8 mouse cellular contexts compared by ENCODE assay signal in the genomic region with DNA sequence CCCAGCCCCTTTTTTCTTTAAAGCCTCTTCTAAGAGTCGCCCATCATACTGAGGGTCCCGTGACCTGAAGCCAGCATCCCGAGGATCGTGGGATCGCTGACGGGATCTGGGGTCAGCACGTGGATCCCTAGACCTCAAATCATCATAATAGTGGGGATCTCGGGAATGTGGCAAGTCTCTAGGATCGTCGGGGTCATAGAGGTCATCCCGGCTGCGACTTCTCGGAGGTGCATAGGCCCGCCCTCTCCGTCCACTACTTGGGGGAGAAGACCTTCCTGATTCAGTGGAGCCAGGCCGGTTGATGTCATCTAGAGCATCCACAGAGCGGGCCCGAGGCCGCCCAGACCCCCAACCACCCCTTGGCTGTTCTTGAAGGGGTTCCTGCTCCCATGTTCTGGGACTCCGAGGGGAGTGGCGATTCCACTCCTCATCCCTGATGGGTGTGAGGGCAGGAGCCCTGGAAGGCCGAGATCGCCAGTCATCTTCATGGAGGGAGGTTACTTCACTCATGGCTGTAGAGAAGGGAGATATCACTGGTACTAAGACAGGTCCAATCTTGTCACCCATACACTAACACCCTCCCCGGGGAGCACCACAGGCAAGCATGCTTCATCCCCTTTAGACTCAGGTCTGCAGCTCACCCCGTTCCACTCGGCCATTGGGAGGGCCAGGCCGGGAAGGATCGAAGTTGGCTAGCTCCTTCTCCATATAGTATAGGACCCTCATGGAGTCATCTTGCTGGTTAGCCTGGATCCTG. TPM values are rescaled to one million over a fixed set of nuclear protein-coding genes. Genes with fewer than 3 reads are reported as not detected.
DNase-seq lines count a peak whose midpoint lies in the region; ATAC-seq lines count a peak whose summit lies in the region.
"Had no signal": no experiment of that assay in that cellular context is flagged by ENCODE, and none has a peak within 500 bp of the region (broad histone marks: within the 10 kb centered on the region; RNA-seq: fewer than 3 reads in every experiment).

No protein-coding gene starts in this region.

- H3K4me2 ChIP-seq in embryonic facial prominence, embryonic 11.5 days (ENCODE audit: low read depth, low read length) = peak overlapping the region; percentile 54
- peak overlapping the region; percentile 65 for H3K4me2 ChIP-seq in intestine, embryonic 15.5 days (replicated peaks)
- H3K4me2 ChIP-seq in midbrain, embryonic 16.5 days (ENCODE audit: low read length) = peak overlapping the region; percentile 87

- no peak for DNase-seq in embryonic facial prominence, embryonic 11.5 days (ENCODE audit: low spot score)
- DNase-seq in adipocyte (ENCODE audit: low spot score) = no peak
- no peak for DNase-seq in natural killer cell, adult 2 months (ENCODE audit: low spot score in 2 of 2)

- H3K27me3 ChIP-seq in megakaryocyte, embryonic 14.5 days (replicated peaks) = no peaks in the 10 kb centered on the region
- H3K27me3 ChIP-seq in embryonic facial prominence, embryonic 11.5 days (ENCODE audit: control insufficient read depth, insufficient read depth, low read length) = no peaks in the 10 kb centered on the region
- H3K27me3 ChIP-seq in intestine, embryonic 15.5 days (replicated peaks) = no peaks in the 10 kb centered on the region
- H3K27me3 ChIP-seq in midbrain, embryonic 16.5 days (ENCODE audit: control insufficient read depth, insufficient read depth, low read depth, low read length) = no peaks in the 10 kb centered on the region

- peaks cover 70% of the 10 kb centered on the region for H3K4me1 ChIP-seq in megakaryocyte, embryonic 14.5 days
- no peaks in the 10 kb centered on the region for H3K4me1 ChIP-seq in embryonic facial prominence, embryonic 11.5 days (ENCODE audit: control insufficient read depth, insufficient read depth, low read length)
- H3K4me1 ChIP-seq in intestine, embryonic 15.5 days (replicated peaks) = peaks cover 17% of the 10 kb centered on the region
- peaks cover 24% of the 10 kb centered on the region for H3K4me1 ChIP-seq in midbrain, embryonic 16.5 days (ENCODE audit: control insufficient read depth, insufficient read depth, low read length)

- WGBS in embryonic facial prominence, embryonic 11.5 days = 72% methylated on average over 28 of the region's 28 CpGs
- 69% methylated on average over 28 of the region's 28 CpGs for WGBS in intestine, embryonic 15.5 days
- WGBS in midbrain, embryonic 16.5 days = 71% methylated on average over 28 of the region's 28 CpGs

- peak overlapping the region; percentile 98 for H3K4me3 ChIP-seq in megakaryocyte, embryonic 14.5 days (replicated peaks)
- peak overlapping the region; percentile 97 for H3K4me3 ChIP-seq in embryonic facial prominence, embryonic 11.5 days (ENCODE audit: low read depth, low read length)
- H3K4me3 ChIP-seq in intestine, embryonic 15.5 days (replicated peaks) = peak overlapping the region; percentile 92
- peak overlapping the region; percentile 90 for H3K4me3 ChIP-seq in midbrain, embryonic 16.5 days (ENCODE audit: low read depth, low read length)

- H3K36me3 ChIP-seq in megakaryocyte, embryonic 14.5 days (replicated peaks; ENCODE audit: low read length) = peaks cover 42% of the 10 kb centered on the region
- H3K36me3 ChIP-seq in embryonic facial prominence, embryonic 11.5 days (replicated peaks; ENCODE audit: control insufficient read depth, insufficient read depth, low read depth, low read length) = peaks cover 7% of the 10 kb centered on the region
- peaks cover 10% of the 10 kb centered on the region for H3K36me3 ChIP-seq in intestine, embryonic 15.5 days
- H3K36me3 ChIP-seq in midbrain, embryonic 16.5 days (ENCODE audit: control insufficient read depth, insufficient read depth, low read length) = peaks cover 17% of the 10 kb centered on the region

- H3K27ac ChIP-seq in embryonic facial prominence, embryonic 11.5 days (replicated peaks; ENCODE audit: low read depth, low read length) = peak overlapping the region; percentile 97; the same call in 1 of the 2 replicates
- peak overlapping the region; percentile 99 for H3K27ac ChIP-seq in intestine, embryonic 15.5 days
- peak overlapping the region; percentile 99 for H3K27ac ChIP-seq in midbrain, embryonic 16.5 days (ENCODE audit: low read length)

- ATAC-seq in megakaryocyte, adult 5-6 weeks (ENCODE audit: poor library complexity, severe bottlenecking) = no peak
- no peak for ATAC-seq in embryonic facial prominence, embryonic 11.5 days (replicated peaks; ENCODE audit: insufficient number of reproducible peaks, low FRiP score, low TSS enrichment, low read depth)
- ATAC-seq in intestine, embryonic 15.5 days = no peak
- no peak for ATAC-seq in midbrain, embryonic 16.5 days

- H3K9ac ChIP-seq in embryonic facial prominence, embryonic 11.5 days (replicated peaks; ENCODE audit: low read length) = peak overlapping the region; percentile 99
- H3K9ac ChIP-seq in intestine, embryonic 15.5 days = peak overlapping the region; percentile 99
- H3K9ac ChIP-seq in midbrain, embryonic 16.5 days (ENCODE audit: low read depth, low read length) = peak overlapping the region; percentile 99

- H3K9me3 ChIP-seq in megakaryocyte, embryonic 14.5 days = no peaks in the 10 kb centered on the region
- no peaks in the 10 kb centered on the region for H3K9me3 ChIP-seq in embryonic facial prominence, embryonic 11.5 days (replicated peaks; ENCODE audit: control insufficient read depth, low read length)
- H3K9me3 ChIP-seq in intestine, embryonic 15.5 days = no peaks in the 10 kb centered on the region
- H3K9me3 ChIP-seq in midbrain, embryonic 16.5 days (replicated peaks; ENCODE audit: control insufficient read depth, low read length, poor library complexity, severe bottlenecking) = no peaks in the 10 kb centered on the region

RNA-seq across cellular contexts. Expression of a gene that starts 1.7 kb away (rescaled TPM):
- polyA plus RNA-seq in megakaryocyte, embryonic 14.5 days (2012; ENCODE audit: insufficient read depth, low replicate concordance) = 122 and 127 TPM in 2 replicates
- total RNA-seq in megakaryocyte, adult 5-6 weeks (2015) = 145 and 150 TPM in 2 replicates
- 193 and 226 TPM in 2 replicates for total RNA-seq in megakaryocyte, adult 5-6 weeks (2017)
- polyA plus RNA-seq in embryonic facial prominence, embryonic 11.5 days (2014; fragmentation: Nextera tagmentation; extraction: Ambion mirVana) = 21.9 and 25.9 TPM in 2 replicates
- 17.5 and 18.1 TPM in 2 replicates for polyA plus RNA-seq in intestine, embryonic 15.5 days (2015; fragmentation: Nextera tagmentation; extraction: Ambion mirVana)
- 28.6 and 29.6 TPM in 2 replicates for polyA plus RNA-seq in midbrain, embryonic 16.5 days (2015; fragmentation: Nextera tagmentation; extraction: Ambion mirVana)

RNA-seq across cellular contexts. Expression of a gene that starts 14.5 kb away (rescaled TPM):
- not detected in 2 replicates for polyA plus RNA-seq in megakaryocyte, embryonic 14.5 days (2012; ENCODE audit: insufficient read depth, low replicate concordance)
- 0.60 TPM in 1 of 2 replicates, not detected in the other for total RNA-seq in megakaryocyte, adult 5-6 weeks (2015)
- total RNA-seq in megakaryocyte, adult 5-6 weeks (2017) = not detected in 2 replicates
- polyA plus RNA-seq in embryonic facial prominence, embryonic 11.5 days (2014; fragmentation: Nextera tagmentation; extraction: Ambion mirVana) = not detected in 2 replicates
- polyA plus RNA-seq in intestine, embryonic 15.5 days (2015; fragmentation: Nextera tagmentation; extraction: Ambion mirVana) = 0.41 TPM in 1 of 2 replicates, not detected in the other
- not detected in 2 replicates for polyA plus RNA-seq in midbrain, embryonic 16.5 days (2015; fragmentation: Nextera tagmentation; extraction: Ambion mirVana)
- total RNA-seq: common myeloid progenitor, adult 5-6 weeks had no signal

RNA-seq across cellular contexts. Expression of a gene that starts 15.0 kb away (rescaled TPM):
- 2.1 TPM in 1 of 2 replicates, not detected in the other for polyA plus RNA-seq in megakaryocyte, embryonic 14.5 days (2012; ENCODE audit: insufficient read depth, low replicate concordance)
- 4.3 and 7.3 TPM in 2 replicates for total RNA-seq in megakaryocyte, adult 5-6 weeks (2015)
- total RNA-seq in megakaryocyte, adult 5-6 weeks (2017) = 4.7 and 6.1 TPM in 2 replicates
- 18.9 and 20.5 TPM in 2 replicates for polyA plus RNA-seq in embryonic facial prominence, embryonic 11.5 days (2014; fragmentation: Nextera tagmentation; extraction: Ambion mirVana)
- 146 and 163 TPM in 2 replicates for polyA plus RNA-seq in intestine, embryonic 15.5 days (2015; fragmentation: Nextera tagmentation; extraction: Ambion mirVana)
- polyA plus RNA-seq in midbrain, embryonic 16.5 days (2015; fragmentation: Nextera tagmentation; extraction: Ambion mirVana) = 16.7 and 19.0 TPM in 2 replicates

RNA-seq across cellular contexts. Expression of a gene that starts 15.3 kb away (rescaled TPM):
- not detected in 2 replicates for polyA plus RNA-seq in megakaryocyte, embryonic 14.5 days (2012; ENCODE audit: insufficient read depth, low replicate concordance)
- total RNA-seq in megakaryocyte, adult 5-6 weeks (2015) = 1.4 and 1.9 TPM in 2 replicates
- total RNA-seq in megakaryocyte, adult 5-6 weeks (2017) = 0.51 and 0.77 TPM in 2 replicates
- 1.6 and 1.8 TPM in 2 replicates for polyA plus RNA-seq in embryonic facial prominence, embryonic 11.5 days (2014; fragmentation: Nextera tagmentation; extraction: Ambion mirVana)
- 10.1 and 11.4 TPM in 2 replicates for polyA plus RNA-seq in intestine, embryonic 15.5 days (2015; fragmentation: Nextera tagmentation; extraction: Ambion mirVana)
- 0.60 and 0.84 TPM in 2 replicates for polyA plus RNA-seq in midbrain, embryonic 16.5 days (2015; fragmentation: Nextera tagmentation; extraction: Ambion mirVana)
- total RNA-seq: common myeloid progenitor, adult 5-6 weeks had no signal

RNA-seq across cellular contexts. Expression of a gene that starts 33.8 kb away (rescaled TPM):
- polyA plus RNA-seq in megakaryocyte, embryonic 14.5 days (2012; ENCODE audit: insufficient read depth, low replicate concordance) = not detected in 2 replicates
- not detected in 2 replicates for total RNA-seq in megakaryocyte, adult 5-6 weeks (2015)
- not detected in 2 replicates for total RNA-seq in megakaryocyte, adult 5-6 weeks (2017)
- polyA plus RNA-seq in embryonic facial prominence, embryonic 11.5 days (2014; fragmentation: Nextera tagmentation; extraction: Ambion mirVana) = not detected in 2 replicates
- polyA plus RNA-seq in intestine, embryonic 15.5 days (2015; fragmentation: Nextera tagmentation; extraction: Ambion mirVana) = not detected in 2 replicates
- not detected in 2 replicates for polyA plus RNA-seq in midbrain, embryonic 16.5 days (2015; fragmentation: Nextera tagmentation; extraction: Ambion mirVana)
- total RNA-seq: common myeloid progenitor, adult 5-6 weeks had no signal
